Mouse (Mus musculus) limb, embryonic 11.5 days (tissue): ENCODE measurements around the gene Rbms2. TPM values are rescaled to one million over a fixed set of nuclear protein-coding genes. Genes with fewer than 3 reads are reported as not detected.

Experiments
- ATAC-seq: fragments of 200-750 bp; cut with Nextera tagmentation; 2 replicates; pipeline ENCODE4 v1.8.0; 2017; ENCODE audit warnings: low read depth; ENCODE audit not compliant: insufficient number of reproducible peaks, low FRiP score, low TSS enrichment
- DNase-seq: peaks from one replicate; pipeline ENCODE4 v3.0.0-alpha.2; 2015; ENCODE audit warnings: low spot score
- H3K27ac ChIP-seq: fragments of 300-500 bp; sonication (generic); replicated peaks from 2 replicates; pipeline ENCODE4 v1.5.1; 2014; ENCODE audit warnings: low read depth, mild to moderate bottlenecking, low read length
- H3K27me3 ChIP-seq: fragments of 300-500 bp; sonication (generic); 2 replicates; pipeline ENCODE4 v1.6.1; 2014; ENCODE audit warnings: mild to moderate bottlenecking, low read length, mixed read lengths; ENCODE audit not compliant: control insufficient read depth, insufficient read depth
- H3K36me3 ChIP-seq: fragments of 300-500 bp; sonication (generic); 2 replicates; pipeline ENCODE4 v1.6.1; 2014; ENCODE audit warnings: mild to moderate bottlenecking, low read length, moderate library complexity, mixed read lengths; ENCODE audit not compliant: control insufficient read depth, insufficient read depth
- H3K4me1 ChIP-seq: fragments of 300-500 bp; sonication (generic); 2 replicates; pipeline ENCODE4 v1.6.1; 2014; ENCODE audit warnings: low read length, mixed read lengths; ENCODE audit not compliant: control insufficient read depth, insufficient read depth
- H3K4me2 ChIP-seq: fragments of 300-500 bp; sonication (generic); 2 replicates; pipeline ENCODE4 v1.6.1; 2014; ENCODE audit warnings: low read depth, mild to moderate bottlenecking, moderate library complexity; ENCODE audit not compliant: severe bottlenecking
- H3K4me3 ChIP-seq: fragments of 300-500 bp; sonication (generic); 2 replicates; pipeline ENCODE4 v1.5.1; 2014; ENCODE audit warnings: low read depth, low read length
- H3K9ac ChIP-seq: fragments of 300-500 bp; sonication (generic); 2 replicates; pipeline ENCODE4 v1.6.1; 2014; ENCODE audit warnings: mild to moderate bottlenecking, low read length
- H3K9me3 ChIP-seq: fragments of 300-500 bp; sonication (generic); 2 replicates; pipeline ENCODE4 v1.6.1; 2016; ENCODE audit warnings: low read length; ENCODE audit not compliant: control insufficient read depth
- WGBS: fragments of 180-500 bp; shearing (Covaris S2); extraction: QIAGEN DNeasy Blood & Tissue Kit; methylation state at CpG from one replicate; pipeline ENCODE4 v1.1.7; 2014; 5-methylcytosine and 5-hydroxymethylcytosine counted together
- polyA plus RNA-seq: library from polyadenylated mRNA; unstranded; fragments of >200 nt; fragmentation: Nextera tagmentation; extraction: Ambion mirVana; gene quantifications from 2 replicates; pipeline ENCODE4 v1.2.1, GENCODE M21; 2014

Gene Rbms2
- polyA plus RNA-seq, 1 experiment from 2014 or later = 25.2 TPM

- peaks cover 12% of the 10 kb centered on the region; the same call in 1 of the 2 replicates for H3K36me3 ChIP-seq
- DNase-seq = peak; percentile 59
- no peak for ATAC-seq
- H3K9ac ChIP-seq = no peak overlapping the region
- H3K4me1 ChIP-seq = no peaks in the 10 kb centered on the region
- H3K9me3 ChIP-seq = no peaks in the 10 kb centered on the region
- no peak overlapping the region for H3K4me3 ChIP-seq
- H3K27me3 ChIP-seq = no peaks in the 10 kb centered on the region
- no peak overlapping the region for H3K4me2 ChIP-seq
- WGBS = 70% methylated on average over 12 of the region's 12 CpGs
- H3K27ac ChIP-seq = no peak overlapping the region
These were observed 39.7 kb downstream of the Rbms2 start for GRCm38 (mm10) chr10:128140236-128140952.

- Histone ChIP-seq H3K4me2 (no peak overlapping the region), H3K9me3 (no peaks in the 10 kb centered on the region), H3K4me3 (no peak overlapping the region), H3K27ac (no peak overlapping the region), H3K27me3 (no peaks in the 10 kb centered on the region), H3K36me3 (peaks cover 10% of the 10 kb centered on the region; the same call in 1 of the 2 replicates), H3K9ac (no peak overlapping the region), H3K4me1 (no peaks in the 10 kb centered on the region)
- ATAC-seq = no peak
- 91% methylated on average over 6 of the region's 6 CpGs for WGBS
- no peak for DNase-seq
These were observed 44.7 kb downstream of the Rbms2 start for GRCm38 (mm10) chr10:128135374-128135773.

- Histone ChIP-seq H3K9ac (peak overlapping the region; percentile 22; the same call in 1 of the 2 replicates), H3K27ac (no peak overlapping the region)
- 63% methylated on average over 13 of the region's 13 CpGs for WGBS
These were observed 46.3 kb downstream of the Rbms2 start for GRCm38 (mm10) chr10:128133650-128134332.

DNA sequence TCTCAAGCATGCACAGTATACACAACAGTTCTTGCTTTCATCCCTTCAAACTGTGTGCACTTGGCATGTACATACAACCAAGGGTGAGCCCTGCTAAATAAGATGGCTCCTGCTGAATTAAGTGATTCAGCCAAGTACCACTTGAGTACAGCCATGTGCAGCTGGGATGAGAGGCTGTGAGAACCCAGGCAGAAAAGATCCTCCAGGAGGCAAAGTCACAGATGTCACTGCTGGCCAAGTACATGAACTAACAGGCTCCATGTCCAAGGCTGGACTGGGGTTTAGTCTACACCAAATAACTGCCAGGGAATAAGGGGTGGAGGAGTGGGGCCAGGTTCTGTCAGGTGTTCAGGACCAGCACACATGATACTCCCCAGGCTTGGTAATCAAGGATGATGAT, 48.3 kb downstream of the Rbms2 start:
- ATAC-seq (no peak), DNase-seq (no peak)
- Histone ChIP-seq H3K4me2 (no peak overlapping the region), H3K27me3 (no peaks in the 10 kb centered on the region), H3K36me3 (peaks cover 15% of the 10 kb centered on the region), H3K4me1 (no peaks in the 10 kb centered on the region), H3K9me3 (no peaks in the 10 kb centered on the region), H3K27ac (no peak overlapping the region), H3K4me3 (no peak overlapping the region), H3K9ac (no peak overlapping the region)

More at GRCm38 (mm10) chr10:128133650-128134332, 46.3 kb downstream of the Rbms2 start:
- H3K4me1 ChIP-seq = no peaks in the 10 kb centered on the region
- H3K4me2 ChIP-seq = no peak overlapping the region
- ATAC-seq (no peak), DNase-seq (no peak)
- no peak overlapping the region for H3K4me3 ChIP-seq
- H3K36me3 ChIP-seq = peaks cover 11% of the 10 kb centered on the region
- no peaks in the 10 kb centered on the region for H3K9me3 ChIP-seq
- no peaks in the 10 kb centered on the region for H3K27me3 ChIP-seq

- H3K4me2 ChIP-seq = no peak overlapping the region
- no peak for ATAC-seq
- H3K9ac ChIP-seq = no peak overlapping the region
- H3K27ac ChIP-seq = no peak overlapping the region
- no peaks in the 10 kb centered on the region for H3K9me3 ChIP-seq
- no peaks in the 10 kb centered on the region for H3K27me3 ChIP-seq
- H3K4me1 ChIP-seq = no peaks in the 10 kb centered on the region
- peaks cover 15% of the 10 kb centered on the region for H3K36me3 ChIP-seq
- WGBS = 78% methylated on average over 3 of the region's 3 CpGs
- H3K4me3 ChIP-seq = no peak overlapping the region
- DNase-seq = no peak
These were observed 48.8 kb downstream of the Rbms2 start for GRCm38 (mm10) chr10:128131297-128131696.

DNA sequence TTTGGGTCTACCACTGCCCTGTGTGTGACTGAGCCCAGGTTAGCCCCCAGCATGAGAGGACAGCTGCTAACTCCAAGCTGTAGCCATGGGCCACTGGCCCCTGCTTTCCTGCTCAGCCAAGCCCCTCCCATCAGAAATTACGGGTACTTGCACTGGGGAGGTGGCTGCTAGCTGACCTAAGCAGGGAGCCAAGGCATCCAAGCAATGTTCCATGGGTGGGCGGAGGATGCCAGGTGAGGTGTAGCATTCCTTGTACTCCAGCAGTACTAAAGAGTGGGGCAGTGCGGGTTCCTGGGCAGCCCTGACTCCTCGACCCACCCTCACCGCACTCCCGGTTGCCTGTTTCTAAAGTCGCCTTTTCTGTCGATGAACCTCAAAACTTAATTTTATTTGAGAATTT, 52.0 kb downstream of the Rbms2 start:
- H3K27me3 ChIP-seq = no peaks in the 10 kb centered on the region
- H3K4me3 ChIP-seq = no peak overlapping the region
- H3K4me2 ChIP-seq = no peak overlapping the region
- H3K9me3 ChIP-seq = no peaks in the 10 kb centered on the region
- ATAC-seq (no peak), DNase-seq (no peak)
- H3K4me1 ChIP-seq = no peaks in the 10 kb centered on the region
- 93% methylated on average over 8 of the region's 8 CpGs for WGBS
- no peak overlapping the region for H3K27ac ChIP-seq
- peaks cover 36% of the 10 kb centered on the region for H3K36me3 ChIP-seq
- H3K9ac ChIP-seq = no peak overlapping the region

GRCm38 (mm10) chr10:128127497-128127896, 52.6 kb downstream of the Rbms2 start:
- WGBS = 87% methylated on average over 5 of the region's 5 CpGs

DNA sequence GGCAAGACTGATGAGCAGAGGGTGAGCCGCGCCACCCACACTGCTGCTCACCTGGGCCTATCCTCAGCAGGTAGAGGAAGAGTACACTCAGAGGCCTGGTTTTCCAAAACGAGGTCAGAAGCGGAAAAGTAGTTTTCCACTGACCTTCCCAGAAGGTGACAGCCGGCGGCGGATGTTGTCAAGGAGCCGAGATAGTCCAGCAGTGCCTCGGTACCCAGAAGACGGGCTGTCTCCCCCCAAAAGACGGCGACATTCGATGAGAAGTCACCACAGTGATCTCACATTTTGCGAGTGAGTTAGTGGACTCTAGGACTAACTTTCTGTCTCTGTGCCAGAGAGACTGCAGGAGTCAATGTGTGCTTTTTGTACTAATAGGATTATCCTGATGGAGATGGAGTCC, 54.1 kb downstream of the Rbms2 start:
- no peak for ATAC-seq
- Histone ChIP-seq H3K4me1 (no peaks in the 10 kb centered on the region), H3K4me2 (no peak overlapping the region), H3K9ac (no peak overlapping the region), H3K4me3 (no peak overlapping the region), H3K27ac (no peak overlapping the region), H3K36me3 (peaks cover 44% of the 10 kb centered on the region), H3K27me3 (no peaks in the 10 kb centered on the region), H3K9me3 (no peaks in the 10 kb centered on the region)
- DNase-seq = no peak
- WGBS = 92% methylated on average over 14 of the region's 14 CpGs

More at GRCm38 (mm10) chr10:128127497-128127896, 52.6 kb downstream of the Rbms2 start:
- no peak for ATAC-seq
- H3K4me1 ChIP-seq = no peaks in the 10 kb centered on the region
- no peak for DNase-seq
- no peak overlapping the region for H3K27ac ChIP-seq
- no peak overlapping the region for H3K9ac ChIP-seq
- H3K36me3 ChIP-seq = peaks cover 40% of the 10 kb centered on the region
- H3K4me2 ChIP-seq = no peak overlapping the region
- H3K4me3 ChIP-seq = no peak overlapping the region
- H3K9me3 ChIP-seq = no peaks in the 10 kb centered on the region
- H3K27me3 ChIP-seq = no peaks in the 10 kb centered on the region
